Mouse (Mus musculus) myocyte (in vitro differentiated cells): Measurements from ENCODE around the gene Gm49776. TPM values are rescaled to one million over a fixed set of nuclear protein-coding genes. Genes with fewer than 3 reads are reported as not detected.
"Not testable (repeated sequence)": the region's sequence is repeated elsewhere in the genome, so short reads cannot be mapped to it uniquely, and the experiment has no call there.

Experiments used
- H3K27me3 ChIP-seq: one replicate; pipeline ENCODE4 v1.6.1; 2011; ENCODE audit not compliant: control insufficient read depth, insufficient read depth, insufficient read length
- H3K36me3 ChIP-seq: one replicate; pipeline ENCODE4 v1.6.1; 2011; ENCODE audit not compliant: control insufficient read depth, insufficient read depth
- H3K4me2 ChIP-seq: one replicate; pipeline ENCODE4 v1.6.1; 2011; ENCODE audit warnings: low read depth, control low read depth
- H3K4me3 ChIP-seq: one replicate; pipeline ENCODE4 v1.5.1; 2011; ENCODE audit warnings: mild to moderate bottlenecking, control low read depth, moderate library complexity
- H3K79me2 ChIP-seq: one replicate; pipeline ENCODE4 v1.6.1; 2011; ENCODE audit not compliant: control insufficient read depth, insufficient read depth
- H3ac ChIP-seq: one replicate; pipeline ENCODE4 v1.6.1; 2011; ENCODE audit not compliant: control insufficient read depth, insufficient read length
- CEBPB ChIP-seq: IDR thresholded peaks from 2 replicates; pipeline ENCODE4 v1.6.1; 2011; ENCODE audit warnings: mild to moderate bottlenecking, moderate library complexity; ENCODE audit not compliant: poor library complexity, insufficient read depth, severe bottlenecking
- E2F4 ChIP-seq: IDR thresholded peaks from one replicate; pipeline ENCODE4 v1.6.1; 2011; ENCODE audit warnings: mild to moderate bottlenecking, control low read depth, moderate library complexity; ENCODE audit not compliant: insufficient read depth
- MAX ChIP-seq: IDR thresholded peaks from one replicate; pipeline ENCODE4 v1.6.1; 2011; ENCODE audit warnings: low read depth, mild to moderate bottlenecking, control low read depth
- MYOD1 ChIP-seq, 3 experiments: IDR thresholded peaks; one replicate each; pipeline ENCODE4 v1.6.1; 2011; ENCODE audit warnings: control low read depth in 2 of 3, low read depth in 2 of 3, mild to moderate bottlenecking in 2 of 3, moderate library complexity in 1 of 3; ENCODE audit not compliant: insufficient read length in 2 of 3, control insufficient read depth in 1 of 3
- MYOG ChIP-seq, 3 experiments: IDR thresholded peaks; one replicate each; pipeline ENCODE4 v1.6.1; 2011; ENCODE audit warnings: control low read depth in 2 of 3, low read depth in 2 of 3, mild to moderate bottlenecking in 2 of 3; ENCODE audit not compliant: insufficient read length in 2 of 3, control insufficient read depth in 1 of 3, insufficient read depth in 1 of 3
- POLR2A ChIP-seq: IDR thresholded peaks from one replicate; pipeline ENCODE4 v1.6.1; 2011; ENCODE audit warnings: low read depth, mild to moderate bottlenecking, control low read depth, moderate library complexity; ENCODE audit not compliant: insufficient read length
- POLR2AphosphoS2 ChIP-seq: IDR thresholded peaks from one replicate; pipeline ENCODE4 v1.6.1; 2011; ENCODE audit warnings: low read depth, control low read depth; ENCODE audit not compliant: insufficient read length
- REST ChIP-seq: IDR thresholded peaks from one replicate; pipeline ENCODE4 v1.6.1; 2011; ENCODE audit warnings: mild to moderate bottlenecking, control low read depth, moderate library complexity; ENCODE audit not compliant: insufficient read depth, insufficient read length
- SRF ChIP-seq: IDR thresholded peaks from one replicate; pipeline ENCODE4 v1.6.1; 2011; ENCODE audit warnings: low read depth; ENCODE audit not compliant: control insufficient read depth, insufficient read length
- TCF12 ChIP-seq: IDR thresholded peaks from one replicate; pipeline ENCODE4 v1.6.1; 2011; ENCODE audit warnings: mild to moderate bottlenecking, control low read depth; ENCODE audit not compliant: poor library complexity, insufficient read depth, severe bottlenecking
- TCF3 ChIP-seq: IDR thresholded peaks from one replicate; pipeline ENCODE4 v1.6.1; 2011; ENCODE audit warnings: low read depth, control low read depth; ENCODE audit not compliant: insufficient read length
- USF1 ChIP-seq: IDR thresholded peaks from one replicate; pipeline ENCODE4 v1.6.1; 2011; ENCODE audit warnings: low read depth, mild to moderate bottlenecking, control low read depth, moderate library complexity
- polyA plus RNA-seq: library from polyadenylated mRNA; unstranded; fragments of >200 nt; fragmentation: generic; extraction: Trizol; gene quantifications from one replicate; pipeline ENCODE4 v1.2.1, GENCODE M21; 2012; ENCODE audit warnings: missing spikeins

The Gm49776 gene
- polyA plus RNA-seq, 1 experiment, result 0.08 TPM

GRCm38 (mm10) chr16:18200062-18200461 is 58.1 kb downstream of the Gm49776 start:
- no peaks in the 10 kb centered on the region for H3K79me2 ChIP-seq

GRCm38 (mm10) chr16:18198365-18199098 is 59.6 kb downstream of the Gm49776 start:
- Histone ChIP-seq H3ac (no peak overlapping the region), H3K4me2 (no peak overlapping the region), H3K79me2 (no peaks in the 10 kb centered on the region), H3K4me3 (no peak overlapping the region), H3K36me3 (no peaks in the 10 kb centered on the region), H3K27me3 (no peaks in the 10 kb centered on the region)
- TF ChIP-seq CEBPB (no peak), SRF (no peak), MAX (no peak)

More at GRCm38 (mm10) chr16:18200062-18200461, 58.1 kb downstream of the Gm49776 start:
- Histone ChIP-seq H3K36me3 (no peaks in the 10 kb centered on the region), H3K27me3 (no peaks in the 10 kb centered on the region), H3K4me3 (no peak overlapping the region), H3ac (no peak overlapping the region), H3K4me2 (no peak overlapping the region)
- TF ChIP-seq MYOG (IDR thresholded peaks at IDR 0.05; ENCODE audit: control insufficient read depth in 1 of 3, insufficient read depth in 1 of 3, insufficient read length in 2 of 3, low read depth in 2 of 3), result peak in 1 of 3 experiments; percentile 72
- no peak for TF ChIP-seq MAX
- no peak for TF ChIP-seq CEBPB
- TF ChIP-seq TCF3, result no peak
- TF ChIP-seq MYOD1 (IDR thresholded peaks at IDR 0.05; ENCODE audit: control insufficient read depth in 1 of 3, insufficient read length in 2 of 3, low read depth in 2 of 3), result peak in 1 of 3 experiments; percentile 56
- no peak for TF ChIP-seq REST

GRCm38 (mm10) chr16:18197881-18198280 is 60.2 kb downstream of the Gm49776 start:
- H3K27me3 ChIP-seq, result no peaks in the 10 kb centered on the region

GRCm38 (mm10) chr16:18195561-18195960 is 62.6 kb downstream of the Gm49776 start:
- H3K36me3 ChIP-seq, result not testable (repeated sequence)

More at GRCm38 (mm10) chr16:18197881-18198280, 60.2 kb downstream of the Gm49776 start:
- Histone ChIP-seq H3K4me2 (no peak overlapping the region), H3K79me2 (no peaks in the 10 kb centered on the region), H3ac (no peak overlapping the region), H3K4me3 (no peak overlapping the region), H3K36me3 (no peaks in the 10 kb centered on the region)
- no peak for TF ChIP-seq TCF3
- TF ChIP-seq MYOG (IDR thresholded peaks at IDR 0.05; ENCODE audit: control insufficient read depth in 1 of 3, insufficient read depth in 1 of 3, insufficient read length in 2 of 3, low read depth in 2 of 3), result no peak
- TF ChIP-seq TCF12, result no peak
- no peak for TF ChIP-seq USF1
- TF ChIP-seq MYOD1 (IDR thresholded peaks at IDR 0.05; ENCODE audit: control insufficient read depth in 1 of 3, insufficient read length in 2 of 3, low read depth in 2 of 3), result no peak
- TF ChIP-seq REST, result no peak
- no peak for TF ChIP-seq E2F4
- no peak for TF ChIP-seq SRF
- no peak for TF ChIP-seq MAX
- no peak for TF ChIP-seq POLR2AphosphoS2
- TF ChIP-seq CEBPB, result no peak
- no peak for TF ChIP-seq POLR2A

More at GRCm38 (mm10) chr16:18195561-18195960, 62.6 kb downstream of the Gm49776 start:
- H3K27me3 ChIP-seq, H3K79me2 ChIP-seq, H3ac ChIP-seq, H3K4me3 ChIP-seq: not testable (repeated sequence)
- peak overlapping the region; percentile 65 for H3K4me2 ChIP-seq
- TF ChIP-seq TCF12 (peak; percentile 64), MYOD1 (IDR thresholded peaks at IDR 0.05; ENCODE audit: control insufficient read depth in 1 of 3, insufficient read length in 2 of 3, low read depth in 2 of 3) (peak in 2 of 3 experiments; percentile 90 to 99), TCF3 (peak; percentile 93), MYOG (IDR thresholded peaks at IDR 0.05; ENCODE audit: control insufficient read depth in 1 of 3, insufficient read depth in 1 of 3, insufficient read length in 2 of 3, low read depth in 2 of 3) (peak in 2 of 3 experiments; percentile 78 to 86)

Other genes starting within 250 kb of the Gm49776 start
- 67.2 TPM for gene Dgcr6, start 205.5 kb downstream of the Gm49776 start, polyA plus RNA-seq
- gene Prodh, start 168.1 kb downstream of the Gm49776 start, polyA plus RNA-seq, result 3.0 TPM
- 0.26 TPM for gene Rtn4r, start 130.7 kb downstream of the Gm49776 start, polyA plus RNA-seq
- gene Ccdc188, start 40.4 kb downstream of the Gm49776 start, polyA plus RNA-seq, result not detected
- 26.1 TPM for gene Zdhhc8, start 23.2 kb downstream of the Gm49776 start, polyA plus RNA-seq
- 47.8 TPM for gene Trmt2a, start 9.6 kb downstream of the Gm49776 start, polyA plus RNA-seq
- gene Ranbp1, start 9.6 kb downstream of the Gm49776 start, polyA plus RNA-seq, result 150 TPM
- gene Dgcr8, start 30.9 kb upstream of the Gm49776 start, polyA plus RNA-seq, result 11.9 TPM
- gene Tango2, start 89.8 kb upstream of the Gm49776 start, polyA plus RNA-seq, result 22.2 TPM
- gene Arvcf, start 89.9 kb upstream of the Gm49776 start, polyA plus RNA-seq, result 7.6 TPM
- 21.3 TPM for gene Txnrd2, start 168.1 kb upstream of the Gm49776 start, polyA plus RNA-seq
- gene Comt, start 168.5 kb upstream of the Gm49776 start, polyA plus RNA-seq, result 93.6 TPM
- 6.6 TPM for gene Gnb1l, start 240.4 kb upstream of the Gm49776 start, polyA plus RNA-seq
- gene Rtl10, start 240.6 kb upstream of the Gm49776 start, polyA plus RNA-seq, result 2.7 TPM